Mouse (Mus musculus) testis, postnatal 10 days (tissue): Measurements from ENCODE around the gene Esp3.
"Not testable (repeated sequence)": the region's sequence is repeated elsewhere in the genome, so short reads cannot be mapped to it uniquely, and the experiment has no call there.

Experiments used
- DNase-seq: peaks from one replicate; pipeline ENCODE4 v3.0.0; 2021; ENCODE audit warnings: low spot score

Gene Esp3

GRCm38 (mm10) chr17:40631775-40632174 is at the start of gene Esp3:
Esp3 (plus strand) TSS chr17:40632075.
- not testable (repeated sequence) for DNase-seq

- not testable (repeated sequence) for DNase-seq
Measured at GRCm38 (mm10) chr17:40583906-40584305, 48.0 kb upstream of the Esp3 start.

- no peak for DNase-seq
Measured at GRCm38 (mm10) chr17:40591297-40591696, 40.6 kb upstream of the Esp3 start.

GRCm38 (mm10) chr17:40598294-40598693 is 33.6 kb upstream of the Esp3 start, which contains the start of gene Esp4:
Esp4 (plus strand) TSS chr17:40598594.
- DNase-seq: no peak

GRCm38 (mm10) chr17:40662118-40662679 is 30.3 kb downstream of the Esp3 start:
- not testable (repeated sequence) for DNase-seq

- DNase-seq: not testable (repeated sequence)
Measured at GRCm38 (mm10) chr17:40663161-40663811, 31.4 kb downstream of the Esp3 start.
